Mouse (Mus musculus) left cerebral cortex, postnatal 14 days (tissue): Measurements from ENCODE around the gene Shisa3. TPM values are rescaled to one million over a fixed set of nuclear protein-coding genes. Genes with fewer than 3 reads are reported as not detected.

Source experiments
- DNase-seq, 2 experiments: peaks; one replicate each; pipeline ENCODE4 v3.0.0; 2021 to 2022; ENCODE audit warnings: low spot score in 2 of 2, mixed read lengths in 1 of 2
- intact Hi-C: fragments of 180-260 bp; cut with DNase I; formaldehyde crosslinking; loops from one replicate; pipeline ENCODE4 v1.15.1; 2025
- microRNA-seq, 2 experiments: library from miRNA; unstranded; fragments of <30 nt; microRNA quantifications; one replicate each; pipeline ENCODE4 v1.2.0; 2022
- total RNA-seq, 2 experiments: library from RNA; stranded (reverse); gene quantifications; 2 replicates each; pipeline ENCODE4 v1.2.3; 2021

Shisa3 gene
- total RNA-seq, 2 experiments from 2014 or later, result 1.7 TPM

DNA sequence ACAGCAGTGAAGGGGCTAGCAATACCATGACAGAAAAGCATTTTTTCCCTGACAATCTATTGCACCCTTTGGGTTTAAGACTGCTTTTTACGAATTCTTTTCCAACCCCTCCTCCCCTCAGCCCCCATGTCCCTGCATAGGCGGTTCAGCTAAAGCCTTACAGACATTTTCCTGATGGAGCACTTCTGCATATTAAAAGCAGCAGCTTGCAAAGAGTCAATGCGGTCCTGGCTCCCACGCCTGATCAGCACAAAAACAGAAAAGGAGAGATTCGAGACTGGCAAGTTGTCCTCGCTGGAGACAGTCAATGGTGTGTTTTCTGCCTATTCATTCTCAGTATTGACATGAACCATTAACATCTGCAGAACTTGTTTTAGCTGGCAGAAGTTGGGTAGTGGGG, 55.0 kb downstream of the Shisa3 start:
- no peak for DNase-seq
- intact Hi-C loops, result no loop called here

- intact Hi-C loops, result no loop called here
- DNase-seq, result no peak
Observed at GRCm38 (mm10) chr5:67669436-67669896, 61.8 kb downstream of the Shisa3 start.

DNA sequence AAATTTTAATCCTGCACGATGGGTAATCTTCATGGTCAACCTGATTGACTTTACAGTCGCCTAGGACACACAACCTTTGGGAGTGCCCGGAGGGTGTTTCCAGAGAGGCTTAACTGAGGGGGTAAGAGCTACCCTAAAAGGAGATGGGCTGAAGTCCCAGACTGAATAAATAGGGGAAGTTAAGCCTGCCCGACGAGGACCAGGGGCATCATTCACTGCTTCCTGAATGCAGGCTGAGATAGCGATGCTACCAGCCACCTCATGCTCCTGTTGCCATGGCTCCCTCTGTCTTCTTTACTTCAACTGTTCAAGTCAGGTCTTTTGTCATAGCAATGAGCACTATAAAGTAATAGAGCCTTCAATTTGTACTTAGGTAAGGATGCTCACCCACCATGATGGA, 62.5 kb downstream of the Shisa3 start:
- intact Hi-C loops, result no loop called here

DNA sequence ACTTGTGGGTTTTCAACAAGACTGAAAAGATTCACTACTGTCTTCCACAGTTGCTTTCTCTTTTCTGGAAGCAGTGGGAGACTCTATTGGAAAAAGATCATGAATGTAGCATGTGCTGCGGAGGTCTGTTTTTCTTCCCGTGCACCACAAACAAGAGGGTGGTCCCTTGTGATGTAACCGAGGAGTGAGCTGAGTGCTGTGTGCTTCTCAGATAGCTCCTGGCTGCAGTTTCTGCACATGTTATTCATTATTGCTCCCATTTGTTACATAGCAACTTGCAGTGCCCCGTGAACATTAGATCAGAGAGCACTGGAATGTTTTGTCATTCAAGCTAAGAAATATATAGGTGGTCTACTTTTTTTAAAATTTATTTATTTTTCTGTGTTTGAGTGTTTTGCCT, 65.3 kb downstream of the Shisa3 start:
- intact Hi-C loops, result no loop called here
- DNase-seq, result no peak

More for the DNA sequence above, 62.5 kb downstream of the Shisa3 start:
- no peak for DNase-seq

Small RNA genes lying within 50 kb of the gene (microRNA-seq; reads per million reads assigned to microRNA genes)
- gene Gm23617, result 0 reads per million in 2 experiments

Other genes with a start within 250 kb of the Shisa3 start
- gene Bend4, start 179.6 kb upstream of the Shisa3 start, total RNA-seq, result 1 to 10 TPM; 8.6 to 8.8 TPM
- 100 to 1,000 TPM; 158 to 162 TPM for gene Atp8a1, start 239.6 kb downstream of the Shisa3 start, total RNA-seq